Comparison of ENCODE assay signal across 9 mouse cellular contexts in genomic region chr12:119576690-119577089, GRCm38 (mm10).
DNase-seq lines count a peak whose midpoint lies in the region; ATAC-seq and TF ChIP-seq lines count a peak whose summit lies in the region.
"Had no signal": no experiment of that assay in that cellular context is flagged by ENCODE, and none has a peak within 500 bp of the region (broad histone marks: within the 10 kb centered on the region; RNA-seq: fewer than 3 reads in every experiment).

No protein-coding gene starts in this region.

- H3K27ac ChIP-seq in left cerebral cortex, adult 2 months = no peak overlapping the region
- no peak overlapping the region for H3K27ac ChIP-seq in hindbrain, postnatal 0 days
- H3K27ac ChIP-seq in midbrain, embryonic 13.5 days = no peak overlapping the region
- H3K27ac ChIP-seq: gastrocnemius, adult 2 months had no signal

- H3K27me3 ChIP-seq in hindbrain, postnatal 0 days (ENCODE audit: insufficient read depth, low read length) = no peaks in the 10 kb centered on the region
- H3K27me3 ChIP-seq in midbrain, embryonic 13.5 days = no peaks in the 10 kb centered on the region

- H3K9me3 ChIP-seq in hindbrain, postnatal 0 days (ENCODE audit: low read length) = 0 out of 2 replicates have a peak, but pooled peaks cover 4% of the 10 kb centered on the region
- H3K9me3 ChIP-seq in midbrain, embryonic 13.5 days = 0 out of 2 replicates have a peak, but pooled peaks cover 6% of the 10 kb centered on the region

- TF ChIP-seq CTCF in left cerebral cortex, adult 2 months (IDR thresholded peaks at IDR 0.05) = no peak
- no peak for TF ChIP-seq CTCF in hindbrain, postnatal 0 days (IDR thresholded peaks at IDR 0.05; ENCODE audit: low read depth)

- H3K4me3 ChIP-seq in left cerebral cortex, adult 2 months = no peak overlapping the region
- H3K4me3 ChIP-seq in hindbrain, postnatal 0 days (ENCODE audit: low read length) = no peak overlapping the region
- H3K4me3 ChIP-seq in midbrain, embryonic 13.5 days (replicated peaks) = no peak overlapping the region
- H3K4me3 ChIP-seq: gastrocnemius, adult 2 months had no signal

- peak; percentile 70 for ATAC-seq in hindbrain, postnatal 0 days
- peak; percentile 67; the same call in 1 of the 2 replicates for ATAC-seq in midbrain, embryonic 13.5 days
- no peak for ATAC-seq in erythroid progenitor cell, adult 5-6 weeks (replicated peaks; ENCODE audit: low FRiP score, poor library complexity, severe bottlenecking)

- H3K4me2 ChIP-seq in hindbrain, postnatal 0 days (ENCODE audit: low read depth, low read length) = no peak overlapping the region
- no peak overlapping the region for H3K4me2 ChIP-seq in midbrain, embryonic 13.5 days (replicated peaks)
- H3K4me2 ChIP-seq: liver, embryonic 11.5 days had no signal

- intact Hi-C loops in left cerebral cortex, postnatal 14 days (cut with DNase I) = no loop called here
- intact Hi-C loops in left cerebral cortex, adult 2 months (cut with DNase I) = no loop called here

- peak; percentile 3 to 5 for DNase-seq in left cerebral cortex, postnatal 14 days (ENCODE audit: low spot score in 2 of 2)
- DNase-seq in left cerebral cortex, adult 2 months (ENCODE audit: extremely low spot score in 1 of 2, low spot score in 2 of 2) = no peak
- peak; percentile 16 for DNase-seq in fibroblast of lung, adult 2 months (ENCODE audit: low read depth)
- DNase-seq in hindbrain, postnatal 0 days (ENCODE audit: low spot score) = peak; percentile 65
- no peak for DNase-seq in gastrocnemius, postnatal 4 days (ENCODE audit: low spot score in 2 of 2)
- DNase-seq: gastrocnemius, adult 2 months had no signal

- H3K4me1 ChIP-seq in hindbrain, postnatal 0 days (ENCODE audit: insufficient read depth, low read length) = no peaks in the 10 kb centered on the region
- no peaks in the 10 kb centered on the region for H3K4me1 ChIP-seq in midbrain, embryonic 13.5 days (replicated peaks)

- WGBS in hindbrain, postnatal 0 days = 38% methylated on average over 3 of the region's 3 CpGs
- WGBS in midbrain, embryonic 13.5 days = 64% methylated on average over 3 of the region's 3 CpGs

- no peak overlapping the region for H3K9ac ChIP-seq in hindbrain, postnatal 0 days (replicated peaks; ENCODE audit: low read length)
- no peak overlapping the region for H3K9ac ChIP-seq in midbrain, embryonic 13.5 days (replicated peaks)

- no peaks in the 10 kb centered on the region for H3K36me3 ChIP-seq in hindbrain, postnatal 0 days (ENCODE audit: insufficient read depth, low read length)
- no peaks in the 10 kb centered on the region for H3K36me3 ChIP-seq in midbrain, embryonic 13.5 days

Comparison
In these comparisons a context has a peak if more than half of its experiments do, and no peak if none do; other contexts are left out.
1. DNase-seq: peak in left cerebral cortex, postnatal 14 days (2 of 2), fibroblast of lung, adult 2 months (single experiment) and hindbrain, postnatal 0 days (single experiment); none in left cerebral cortex, adult 2 months (0 of 2) and gastrocnemius, postnatal 4 days (0 of 2).